Mouse (Mus musculus) cerebellum, postnatal 4 days (tissue): ENCODE data around the gene Gm49776.
"Not testable (repeated sequence)": the region's sequence is repeated elsewhere in the genome, so short reads cannot be mapped to it uniquely, and the experiment has no call there.

ENCODE experiments used
- DNase-seq, 2 experiments: peaks; one replicate each; pipeline ENCODE4 v3.0.0; 2022; ENCODE audit warnings: low spot score in 2 of 2, mixed read lengths in 1 of 2

Gm49776 gene

DNA sequence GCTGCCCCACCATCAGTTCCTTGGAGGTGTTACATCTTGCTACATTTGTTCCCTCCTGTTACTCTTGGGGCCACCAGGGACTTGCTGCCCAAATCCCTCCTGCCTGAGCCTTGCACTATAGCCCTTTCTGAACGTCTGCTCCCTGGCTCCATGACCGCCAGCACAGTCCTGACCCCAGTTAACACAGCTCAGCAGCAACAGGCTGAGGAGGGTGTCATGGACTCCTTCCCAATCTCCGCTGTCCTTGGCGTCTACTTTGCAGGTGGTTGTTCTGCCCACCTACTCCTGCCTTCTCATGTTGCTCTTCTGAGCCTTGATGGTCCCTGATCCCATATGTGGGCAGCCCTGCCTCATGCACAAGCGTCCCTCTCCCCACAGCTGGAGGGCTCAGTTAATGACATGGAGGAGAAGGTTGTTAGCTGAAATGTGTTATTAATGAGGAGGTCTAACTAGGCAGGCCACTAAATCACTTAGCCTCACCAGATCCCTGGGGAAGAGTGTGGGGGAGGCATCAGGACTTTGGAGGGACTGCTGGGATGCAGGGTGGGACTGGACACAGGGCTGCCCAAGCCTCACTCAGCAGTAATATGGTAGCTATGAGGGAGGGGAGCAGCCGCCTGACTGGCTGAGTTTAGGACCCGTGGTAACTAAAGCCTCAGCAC, 54.6 kb downstream of the Gm49776 start:
- DNase-seq = no peak

DNA sequence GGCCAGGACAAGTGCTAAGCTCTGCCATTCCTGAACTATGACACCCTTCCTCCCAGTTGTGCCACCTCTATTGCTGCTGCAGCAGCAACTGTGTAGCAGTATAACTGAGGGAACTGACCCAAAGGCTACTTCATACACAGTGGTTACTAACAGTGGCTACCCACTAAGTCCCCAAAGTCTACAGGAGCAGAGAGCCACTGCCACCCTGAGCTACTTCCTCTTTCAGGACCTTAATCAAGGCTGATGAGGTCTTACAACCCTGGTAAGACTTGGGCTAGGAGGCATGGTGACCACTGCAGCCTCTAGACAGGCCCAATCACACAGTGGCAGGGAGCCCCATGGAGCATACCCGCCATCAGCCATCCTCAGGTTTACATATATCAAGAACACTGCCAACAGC, 56.1 kb downstream of the Gm49776 start:
- DNase-seq = no peak

DNA sequence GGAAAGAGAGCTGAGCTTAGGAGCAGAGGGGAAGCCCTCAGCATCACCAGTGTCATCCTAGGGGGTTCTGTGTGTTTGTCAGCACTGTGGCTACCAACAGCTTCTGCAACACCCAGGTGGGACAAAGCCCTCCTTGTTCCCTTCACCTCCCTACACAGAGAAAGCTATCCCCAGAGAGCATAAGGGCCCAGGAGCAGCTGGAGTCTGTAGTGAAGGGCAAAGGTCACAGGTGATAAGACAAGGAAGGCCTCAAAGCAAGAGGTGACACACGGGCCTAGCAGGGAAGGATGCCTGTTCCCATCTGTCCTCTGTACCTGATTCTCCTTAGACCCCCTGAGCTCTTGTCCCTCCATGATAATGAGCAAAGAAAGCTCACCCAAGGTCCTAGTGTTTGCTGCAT, 56.5 kb downstream of the Gm49776 start:
- no peak for DNase-seq

DNA sequence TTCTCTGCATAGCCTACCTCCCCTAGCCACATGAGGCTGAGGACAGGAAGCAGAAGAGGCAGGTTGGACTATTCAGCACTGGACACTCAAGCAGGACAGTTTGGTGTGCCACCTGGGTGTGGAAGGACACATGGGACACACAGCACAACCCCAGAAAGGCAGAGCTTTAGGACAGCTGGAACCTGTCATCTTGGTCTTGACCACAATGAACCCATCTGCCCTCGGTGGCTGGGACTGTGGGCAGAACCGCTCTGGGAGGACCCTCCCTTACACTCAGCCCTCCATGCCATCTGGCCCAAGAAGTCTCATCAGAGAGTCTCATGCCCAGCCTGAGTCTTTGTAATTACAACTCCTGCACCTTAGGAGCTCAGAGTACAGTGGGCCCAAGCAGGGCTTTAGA, 58.1 kb downstream of the Gm49776 start:
- no peak for DNase-seq

DNA sequence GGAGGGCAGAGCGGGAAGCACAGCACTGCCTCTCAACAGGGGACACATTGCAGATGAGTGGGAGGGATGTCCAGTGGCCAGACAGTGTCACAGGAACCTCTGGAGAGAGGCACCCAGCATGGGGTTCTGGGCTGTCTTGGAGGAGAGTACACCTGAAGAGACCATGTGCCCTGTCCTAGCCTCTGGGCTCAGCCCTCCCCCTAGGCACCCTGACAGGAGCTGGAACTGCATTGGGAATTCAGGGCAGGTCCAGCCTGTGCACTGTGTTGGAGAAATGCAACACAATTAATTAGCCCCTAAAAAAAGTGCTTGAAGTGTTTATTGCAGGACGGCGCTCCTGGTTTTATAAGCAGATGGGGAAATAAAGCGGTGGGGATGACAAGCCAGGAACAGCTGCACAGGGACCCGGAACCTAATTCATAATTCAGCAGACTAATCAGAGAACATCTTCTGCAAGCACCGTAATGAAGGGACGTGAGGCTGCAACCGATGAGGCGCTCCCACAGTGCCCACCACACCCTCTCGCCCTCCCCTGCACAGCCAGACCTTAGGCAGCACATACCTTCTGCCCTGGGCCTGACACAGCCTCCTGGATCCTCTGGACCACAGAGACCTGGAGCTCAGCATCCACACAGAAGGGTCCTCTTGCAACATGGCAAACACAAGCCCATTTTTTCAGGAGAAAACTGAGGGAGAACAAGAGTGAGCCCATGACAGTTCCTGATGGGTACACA, 59.6 kb downstream of the Gm49776 start:
- no peak for DNase-seq

DNA sequence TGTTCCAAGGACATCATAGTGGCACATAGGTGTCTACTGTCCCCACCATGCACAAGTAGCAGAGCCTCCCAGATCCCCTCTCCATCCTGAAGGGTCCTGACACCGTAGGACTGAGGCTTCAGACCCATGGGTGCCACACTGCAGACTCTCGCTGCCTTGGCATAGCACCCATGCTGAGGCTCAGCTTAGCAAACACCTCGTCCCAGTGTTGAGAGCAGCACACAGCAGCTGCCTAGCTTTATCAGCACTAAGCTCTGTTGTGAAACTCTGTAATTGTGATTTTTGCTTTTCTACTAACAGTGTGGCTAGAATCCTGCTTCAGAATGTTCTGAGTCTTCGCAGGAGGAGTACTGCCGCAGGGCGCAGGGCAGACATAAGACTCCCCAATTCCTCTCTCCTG, 60.2 kb downstream of the Gm49776 start:
- DNase-seq = no peak

DNA sequence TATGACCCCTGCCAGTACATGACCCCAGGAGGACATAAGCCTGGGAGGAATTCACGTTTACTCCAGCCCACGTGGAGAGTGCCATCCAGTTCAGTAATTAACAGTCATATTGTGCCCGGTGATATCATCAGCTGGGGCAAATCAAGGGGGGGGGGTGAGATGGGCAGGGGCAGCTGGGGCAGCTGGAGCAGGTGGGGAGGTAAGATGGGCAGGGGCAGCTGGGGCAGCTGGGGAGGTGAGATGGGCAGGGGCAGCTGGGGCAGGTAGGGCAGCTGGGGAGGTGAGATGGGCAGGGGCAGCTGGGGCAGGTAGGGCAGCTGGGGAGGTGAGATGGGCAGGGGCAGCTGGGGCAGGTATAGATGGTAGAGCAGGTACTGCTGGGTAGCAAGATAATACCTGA, 62.6 kb downstream of the Gm49776 start:
- not testable (repeated sequence) for DNase-seq
